Mouse (Mus musculus) activated CD4-positive, CD25-positive, alpha-beta regulatory T cell, adult 4 months (primary cell): ENCODE results near the gene Mypop. TPM values are rescaled to one million over a fixed set of nuclear protein-coding genes. Genes with fewer than 3 reads are reported as not detected.

ENCODE experiments used
- ATAC-seq: one replicate; pipeline ENCODE4 v1.8.0; 2017
- polyA plus RNA-seq, 2 experiments: library from polyadenylated mRNA; unstranded; fragments of 100-300 nt; shearing (Covaris generic); gene quantifications; one replicate each; pipeline ENCODE4 v1.2.1; 2017

Gene Mypop
- polyA plus RNA-seq, 2 experiments from 2014 or later = 2.2 to 2.8 TPM

GRCm38 (mm10) chr7:18991660-18992293 lies 732 bp downstream of the Mypop start:
- ATAC-seq = no peak

- ATAC-seq = no peak
Measured at GRCm38 (mm10) chr7:18992294-18992675, 1.2 kb downstream of the Mypop start.

- ATAC-seq = no peak
Measured at GRCm38 (mm10) chr7:18993036-18993435, 2.0 kb downstream of the Mypop start.

- ATAC-seq = no peak
Measured at GRCm38 (mm10) chr7:18998835-18999234, 7.8 kb downstream of the Mypop start.

- no peak for ATAC-seq
Measured at GRCm38 (mm10) chr7:19000421-19000820, 9.4 kb downstream of the Mypop start.

GRCm38 (mm10) chr7:19001066-19001806 lies 10.2 kb downstream of the Mypop start:
- peak; percentile 75 for ATAC-seq

GRCm38 (mm10) chr7:19001807-19002085 lies 10.7 kb downstream of the Mypop start:
- no peak for ATAC-seq

GRCm38 (mm10) chr7:19002115-19002514 lies 11.1 kb downstream of the Mypop start:
- no peak for ATAC-seq

GRCm38 (mm10) chr7:19002848-19003498 lies 11.9 kb downstream of the Mypop start:
- ATAC-seq = peak; percentile 24

GRCm38 (mm10) chr7:19003902-19004630 lies 13.0 kb downstream of the Mypop start, which contains the start of gene Irf2bp1:
TSS of gene Irf2bp1 (plus strand) at chr7:19004044.
- ATAC-seq = peak; percentile 58

- ATAC-seq = no peak
Measured at GRCm38 (mm10) chr7:19004631-19005079, 13.6 kb downstream of the Mypop start.

GRCm38 (mm10) chr7:19005417-19006121 lies 14.5 kb downstream of the Mypop start:
- ATAC-seq = no peak

GRCm38 (mm10) chr7:19006476-19006875 lies 15.4 kb downstream of the Mypop start:
- ATAC-seq = peak; percentile 29

GRCm38 (mm10) chr7:19007026-19007977 lies 16.3 kb downstream of the Mypop start:
- no peak for ATAC-seq

- ATAC-seq = no peak
Measured at GRCm38 (mm10) chr7:19010581-19010980, 19.5 kb downstream of the Mypop start.

GRCm38 (mm10) chr7:19012025-19012621 lies 21.1 kb downstream of the Mypop start:
- ATAC-seq = no peak

GRCm38 (mm10) chr7:19012882-19013281 lies 21.8 kb downstream of the Mypop start:
- no peak for ATAC-seq

- ATAC-seq = no peak
Measured at GRCm38 (mm10) chr7:19014452-19014851, 23.4 kb downstream of the Mypop start.

GRCm38 (mm10) chr7:19016042-19016441 lies 25.0 kb downstream of the Mypop start:
- no peak for ATAC-seq

- ATAC-seq = no peak
Measured at GRCm38 (mm10) chr7:19017909-19018308, 26.9 kb downstream of the Mypop start.

GRCm38 (mm10) chr7:19021048-19021447 lies 30.0 kb downstream of the Mypop start:
- ATAC-seq = no peak
